Mouse (Mus musculus): ENCODE data around the gene Erc1.

Erc1 gene

GRCm38 (mm10) chr6:119808726-119809505, 39.1 kb downstream of the Erc1 start:
- CTCF ChIA-PET, result no interaction called here

DNA sequence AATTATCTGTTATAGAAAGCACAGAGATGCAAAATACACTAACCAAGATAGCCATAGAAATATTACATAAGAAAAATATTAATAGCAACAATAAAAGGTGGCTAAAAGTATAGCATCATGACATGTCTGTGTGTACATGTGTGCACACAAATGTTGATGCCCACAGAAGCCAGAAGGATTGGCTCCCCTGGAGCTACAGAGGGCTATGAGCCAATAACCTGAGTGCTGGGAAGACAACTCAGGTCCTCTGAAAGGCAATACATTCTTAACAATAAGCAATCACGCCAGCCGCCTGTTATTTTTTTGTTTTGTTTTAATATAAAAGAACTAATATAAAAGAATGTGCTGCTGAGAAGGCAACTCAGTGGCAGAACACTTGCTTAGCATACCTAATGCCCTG, 44.7 kb downstream of the Erc1 start:
- CTCF ChIA-PET, result no interaction called here

- CTCF ChIA-PET, result no interaction called here
Observed at GRCm38 (mm10) chr6:119796911-119797486, 51.0 kb downstream of the Erc1 start.

DNA sequence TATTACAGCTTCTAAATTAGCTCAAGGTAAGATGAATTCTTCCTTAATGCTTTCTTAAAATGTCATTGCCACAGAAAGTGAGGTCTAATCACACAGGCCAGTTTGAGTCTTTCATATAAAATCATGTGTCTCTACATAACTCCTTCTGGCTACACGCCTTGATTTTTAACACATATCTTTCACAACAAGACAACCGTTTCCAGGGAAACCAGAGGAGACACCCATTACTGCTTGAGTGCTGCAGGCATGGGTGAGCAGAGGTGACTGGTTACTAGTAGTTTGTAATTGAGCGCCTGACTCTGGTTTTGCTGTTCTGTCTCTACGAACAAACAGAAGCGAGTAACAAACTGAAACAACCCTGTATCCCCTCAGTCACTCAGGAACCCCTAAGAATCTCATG, 51.7 kb downstream of the Erc1 start:
- CTCF ChIA-PET, result no interaction called here

GRCm38 (mm10) chr6:119792562-119792961, 55.4 kb downstream of the Erc1 start:
- CTCF ChIA-PET, result interaction anchor here (0.5 to 0.7 kb wide), 2 partner anchors 230 to 509 kb away, joined by 3 to 13 read pairs; no protein-coding TSS in a partner anchor

- CTCF ChIA-PET, result no interaction called here
Observed at GRCm38 (mm10) chr6:119782416-119782815, 65.6 kb downstream of the Erc1 start.

GRCm38 (mm10) chr6:119781109-119781508, 66.9 kb downstream of the Erc1 start:
- CTCF ChIA-PET, result no interaction called here

- CTCF ChIA-PET, result no interaction called here
Observed at GRCm38 (mm10) chr6:119768778-119769177, 79.2 kb downstream of the Erc1 start.

DNA sequence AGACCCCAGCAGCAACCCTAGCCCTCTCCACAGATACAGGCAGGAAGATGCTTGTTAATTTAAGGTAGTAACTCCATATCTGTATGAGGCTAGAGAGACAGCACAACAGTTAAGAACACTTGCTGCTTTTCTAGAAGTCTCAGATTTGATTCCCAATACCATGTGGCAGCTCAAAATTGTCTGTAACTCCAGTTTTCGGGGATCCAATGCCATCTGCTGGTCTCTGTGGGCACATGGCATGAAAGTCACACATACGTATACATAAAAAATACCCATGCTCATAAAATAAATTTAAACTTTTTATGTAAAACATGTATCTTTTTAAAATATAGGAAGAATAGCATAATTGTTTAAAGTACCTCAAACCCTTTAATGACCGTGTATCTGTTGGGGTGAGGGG, 83.6 kb downstream of the Erc1 start:
- CTCF ChIA-PET, result no interaction called here

- CTCF ChIA-PET, result no interaction called here
Observed at GRCm38 (mm10) chr6:119759866-119760265, 88.1 kb downstream of the Erc1 start.

DNA sequence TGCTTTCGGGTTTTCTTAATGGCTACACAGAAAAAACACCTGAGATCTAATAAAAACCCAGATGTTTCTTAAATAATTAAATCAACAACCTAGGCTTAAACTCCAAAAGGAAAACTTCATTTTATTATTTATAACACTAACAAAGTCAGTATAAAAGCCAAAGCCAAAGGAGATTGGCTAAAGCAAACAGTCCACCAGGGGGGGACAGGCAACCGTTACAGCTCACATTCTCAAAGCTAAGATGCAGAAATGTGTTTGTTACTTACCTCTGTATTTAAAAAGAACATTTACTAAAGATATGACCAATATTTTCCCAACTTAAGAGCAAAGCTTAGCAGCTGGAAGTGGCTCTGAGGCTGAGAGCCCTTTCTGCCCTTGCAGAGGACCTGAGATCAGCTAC, 89.5 kb downstream of the Erc1 start:
- CTCF ChIA-PET, result no interaction called here

DNA sequence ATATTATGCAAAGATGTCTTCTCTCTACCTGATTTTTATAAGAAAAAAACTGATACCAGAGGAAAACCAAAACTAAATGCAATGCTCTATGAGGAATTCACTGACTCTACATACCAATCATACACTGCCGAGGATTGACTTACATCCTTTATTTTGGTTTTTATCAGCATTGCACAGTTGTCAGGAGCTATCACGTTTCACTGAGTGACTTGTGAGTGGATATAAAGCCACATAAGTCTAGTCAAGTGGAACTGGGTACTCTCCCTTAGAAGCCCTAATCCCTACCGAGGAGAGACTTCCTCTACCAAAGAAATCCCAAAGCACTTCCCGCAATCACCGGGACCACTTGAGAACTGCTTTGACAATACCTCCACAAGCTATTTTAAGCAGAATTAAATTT, 90.2 kb downstream of the Erc1 start:
- CTCF ChIA-PET, result no interaction called here

DNA sequence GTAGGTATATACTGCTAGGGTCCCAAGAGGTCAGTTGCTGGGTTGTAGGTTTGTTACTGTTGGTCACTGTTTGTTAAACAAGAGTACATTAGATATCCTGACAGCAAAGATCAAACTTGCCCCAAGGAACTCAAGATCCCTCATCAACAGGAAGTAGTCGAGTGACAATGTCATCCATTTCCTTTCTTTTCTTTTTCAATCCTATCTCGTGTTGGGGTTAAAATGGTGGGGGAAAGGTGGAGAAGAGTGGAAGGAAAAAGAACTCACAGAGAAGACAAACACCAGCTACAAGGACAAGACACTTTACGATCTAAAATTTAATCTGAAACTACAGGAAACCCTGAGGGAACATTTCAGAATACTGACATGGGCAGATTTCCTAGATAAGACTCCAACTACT, 92.1 kb downstream of the Erc1 start:
- CTCF ChIA-PET, result interaction anchor here (0.6 to 0.7 kb wide), 2 partner anchors 14 to 862 kb away, joined by 4 to 7 read pairs; no protein-coding TSS in a partner anchor

- CTCF ChIA-PET, result no interaction called here
Observed at GRCm38 (mm10) chr6:119749093-119749635, 98.8 kb downstream of the Erc1 start.

DNA sequence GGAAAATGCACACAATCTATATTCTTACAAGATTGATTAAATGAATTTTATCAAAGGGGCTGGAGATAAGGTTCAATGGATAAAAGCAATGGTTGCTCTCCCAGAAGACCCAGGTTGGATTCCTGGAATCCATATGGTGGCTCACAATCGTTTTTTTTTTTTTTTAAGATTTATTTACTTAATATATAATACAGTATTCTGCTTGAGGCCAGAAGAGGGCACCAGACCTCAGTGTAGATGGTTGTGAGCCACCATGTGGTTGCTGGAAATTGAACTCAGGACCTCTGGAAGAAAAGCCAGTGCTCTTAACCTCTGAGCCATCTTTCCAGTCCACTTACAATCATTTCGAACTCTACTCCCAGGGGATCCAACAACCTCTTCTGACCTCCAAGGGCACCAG, 106.1 kb downstream of the Erc1 start:
- CTCF ChIA-PET, result interaction anchor here (0.7 kb wide), 1 partner anchor 14 kb away, joined by 7 read pairs; no protein-coding TSS in a partner anchor

GRCm38 (mm10) chr6:119740541-119740940, 107.4 kb downstream of the Erc1 start:
- CTCF ChIA-PET, result no interaction called here

DNA sequence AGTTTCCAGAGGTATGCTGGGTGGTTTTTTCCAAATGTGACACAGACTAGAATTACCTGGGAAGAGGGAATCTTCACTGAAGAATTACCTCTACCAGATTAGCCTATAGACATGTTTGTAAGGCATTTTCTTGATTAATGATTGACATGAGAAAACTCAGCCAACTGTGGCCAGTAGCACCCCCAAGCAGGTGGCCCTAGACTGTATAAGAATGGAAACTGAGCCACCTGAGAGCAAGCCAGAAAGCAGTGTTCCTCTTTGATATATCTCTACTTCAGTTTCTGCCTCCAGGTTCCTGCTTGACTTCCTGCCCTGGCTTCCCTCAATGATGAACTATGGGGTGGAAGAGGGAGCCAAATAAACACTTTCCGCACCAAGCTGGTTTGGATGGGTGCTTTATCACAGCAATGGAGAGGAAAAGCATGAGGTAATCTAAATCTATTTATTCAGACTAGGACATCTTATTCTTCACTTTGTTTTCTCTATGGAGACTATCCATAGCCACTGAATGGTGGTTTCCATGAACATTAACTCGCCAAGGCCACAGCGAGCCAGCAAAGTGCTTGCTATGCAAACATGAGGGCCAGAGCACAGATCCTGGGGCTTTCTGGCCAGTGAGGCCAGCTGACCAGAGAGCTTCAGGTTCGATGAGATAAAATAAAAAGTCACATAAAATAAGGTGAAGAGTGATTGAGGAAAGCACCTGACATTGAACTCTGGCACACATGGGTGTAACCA, 109.2 kb downstream of the Erc1 start:
- CTCF ChIA-PET, result no interaction called here

GRCm38 (mm10) chr6:119737716-119738115, 110.3 kb downstream of the Erc1 start:
- CTCF ChIA-PET, result no interaction called here

DNA sequence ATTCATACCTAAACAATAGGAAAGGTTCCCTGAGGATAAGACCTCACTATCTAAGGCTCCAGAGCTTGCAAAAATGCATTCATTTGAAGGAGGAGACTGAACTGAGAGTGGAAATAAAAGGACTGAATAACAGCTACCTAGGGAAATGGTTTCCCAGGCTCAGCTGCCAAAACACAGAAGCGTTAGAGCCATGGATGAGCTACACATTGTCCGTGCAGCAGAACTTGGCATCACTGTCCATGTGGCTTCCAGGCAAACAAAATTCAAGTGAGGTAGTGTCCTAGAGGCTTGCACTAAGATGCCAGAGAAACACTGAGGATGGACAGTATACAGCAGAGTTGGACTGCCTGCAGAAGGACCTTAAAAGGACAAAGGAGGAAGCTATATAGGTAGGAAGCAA, 112.0 kb downstream of the Erc1 start:
- CTCF ChIA-PET, result no interaction called here

- CTCF ChIA-PET, result no interaction called here
Observed at GRCm38 (mm10) chr6:119731155-119731554, 116.8 kb downstream of the Erc1 start.

GRCm38 (mm10) chr6:119715234-119715633, 132.7 kb downstream of the Erc1 start:
- CTCF ChIA-PET, result no interaction called here

DNA sequence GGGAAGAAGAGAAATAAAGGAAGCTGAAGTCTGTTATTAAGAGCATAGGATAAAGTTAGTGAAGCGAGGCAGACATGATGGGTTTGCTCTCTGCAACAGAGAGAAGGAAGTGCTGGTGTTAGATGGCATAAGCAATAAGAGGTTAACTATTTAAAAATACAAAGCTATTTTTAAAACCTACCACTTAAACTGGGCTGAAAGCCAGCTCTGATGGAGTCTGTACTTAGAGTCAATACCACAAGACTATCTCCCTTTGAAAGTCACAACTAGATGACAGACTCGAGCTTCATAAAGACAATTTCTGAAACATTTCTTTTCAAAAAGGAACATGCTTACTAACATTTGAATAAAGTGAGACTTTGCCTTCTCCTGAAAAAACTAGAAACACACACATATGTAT, 134.0 kb downstream of the Erc1 start:
- CTCF ChIA-PET, result no interaction called here

DNA sequence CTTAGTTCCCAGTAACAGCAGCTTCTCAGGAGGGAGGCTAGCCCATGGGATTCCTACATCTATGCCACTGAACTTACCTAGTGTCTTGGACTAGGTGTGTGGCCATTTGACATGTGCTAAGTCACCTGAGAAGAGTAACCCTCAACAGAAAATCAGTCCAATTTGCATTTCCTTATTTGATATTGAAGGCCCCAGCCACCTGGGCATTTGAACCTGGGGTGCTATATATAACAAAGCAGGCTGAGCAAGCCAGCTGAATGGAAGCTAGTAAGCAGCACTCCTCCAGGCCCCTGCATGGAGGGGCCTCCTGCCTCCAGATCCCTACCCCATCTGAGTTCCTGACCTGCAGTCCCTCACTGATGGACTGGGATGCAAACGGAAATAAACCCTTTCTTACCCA, 135.5 kb downstream of the Erc1 start:
- CTCF ChIA-PET, result no interaction called here

Measured in spleen, embryonic (tissue).